Comparison of ENCODE assay signal across 8 mouse cellular contexts in the genomic region with DNA sequence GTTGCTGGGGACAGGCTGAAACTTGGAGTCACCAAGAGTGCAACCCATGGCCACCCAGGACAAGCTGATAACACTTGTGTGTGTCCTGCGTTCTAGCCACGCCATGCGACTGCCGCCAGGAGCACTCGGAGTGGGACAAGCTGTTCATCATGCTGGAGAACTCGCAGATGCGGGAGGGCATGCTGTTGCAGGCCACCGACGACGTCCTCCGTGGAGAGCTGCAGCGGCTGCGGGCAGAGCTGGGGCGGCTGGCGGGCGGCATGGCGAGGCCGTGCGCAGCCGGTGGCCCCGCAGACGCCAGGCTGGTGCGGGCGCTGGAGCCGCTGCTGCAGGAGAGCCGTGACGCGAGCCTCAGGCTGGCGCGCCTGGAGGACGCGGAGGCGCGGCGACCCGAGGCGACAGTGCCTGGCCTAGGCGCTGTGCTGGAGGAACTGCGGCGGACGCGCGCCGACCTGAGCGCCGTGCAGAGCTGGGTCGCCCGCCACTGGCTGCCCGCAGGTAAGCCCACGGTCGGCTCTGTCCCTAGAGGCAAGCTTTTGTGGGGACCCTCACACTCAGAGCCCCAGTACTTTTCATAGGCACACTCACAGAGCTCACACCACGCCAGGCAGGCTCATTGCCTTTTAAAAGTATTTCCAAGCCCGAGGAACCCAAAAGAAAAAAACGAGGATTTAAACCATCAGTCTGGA. TPM values are rescaled to one million over a fixed set of nuclear protein-coding genes. Genes with fewer than 3 reads are reported as not detected.
DNase-seq lines count a peak whose midpoint lies in the region; ATAC-seq and TF ChIP-seq lines count a peak whose summit lies in the region.

No protein-coding gene starts in this region.

- no peak for TF ChIP-seq CTCF in embryonic fibroblast, embryonic 13.5 days (IDR thresholded peaks at IDR 0.05; ENCODE audit: borderline replicate concordance, insufficient read depth, low read length)

- no peaks in the 10 kb centered on the region for H3K9me3 ChIP-seq in megakaryocyte, embryonic 14.5 days

- DNase-seq in heart, postnatal 10 days = peak; percentile 57 to 58
- peak; percentile 44 to 58 for DNase-seq in layer of hippocampus, postnatal 10 days (ENCODE audit: low spot score in 2 of 2)
- peak; percentile 44 for DNase-seq in lung, postnatal 14 days
- DNase-seq in right cerebral cortex, postnatal 10 days (ENCODE audit: low spot score in 2 of 2) = peak; percentile 38 to 47
- DNase-seq in thymus, postnatal 25 days = no peak

- no peak for ATAC-seq in megakaryocyte, adult 5-6 weeks (ENCODE audit: poor library complexity, severe bottlenecking)

- peaks cover 7% of the 10 kb centered on the region; the same call in 1 of the 2 replicates for H3K4me1 ChIP-seq in megakaryocyte, embryonic 14.5 days
- H3K4me1 ChIP-seq in embryonic fibroblast, embryonic 13.5 days (ENCODE audit: control insufficient read depth, insufficient read depth, low read length) = peaks cover 10% of the 10 kb centered on the region

- TF ChIP-seq POLR2A in embryonic fibroblast, embryonic 13.5 days (IDR thresholded peaks at IDR 0.05; ENCODE audit: low read depth, low read length) = peak; percentile 31; the same call in 1 of the 2 replicates

- intact Hi-C loops in heart, postnatal 10 days (cut with DNase I) = loop anchor here (5.0 kb wide), 1 partner anchor 213 kb away; no protein-coding TSS in a partner anchor

- peak overlapping the region; percentile 87 for H3K4me3 ChIP-seq in megakaryocyte, embryonic 14.5 days (replicated peaks)
- H3K4me3 ChIP-seq in embryonic fibroblast, embryonic 13.5 days (ENCODE audit: insufficient read depth, low read length) = peak overlapping the region; percentile 43

- H3K27ac ChIP-seq in embryonic fibroblast, embryonic 13.5 days (ENCODE audit: insufficient read depth, low read length) = peak overlapping the region; percentile 27; the same call in 1 of the 2 replicates

- no peaks in the 10 kb centered on the region for H3K36me3 ChIP-seq in megakaryocyte, embryonic 14.5 days (replicated peaks; ENCODE audit: low read length)

- peaks cover 39% of the 10 kb centered on the region for H3K27me3 ChIP-seq in megakaryocyte, embryonic 14.5 days (replicated peaks)

RNA-seq across cellular contexts. Expression of a gene that starts 1.0 kb away (rescaled TPM):
- polyA plus RNA-seq in megakaryocyte, embryonic 14.5 days (2012; ENCODE audit: insufficient read depth, low replicate concordance) = not detected in 2 replicates
- total RNA-seq in megakaryocyte, adult 5-6 weeks (2015) = 0.14 TPM in 1 of 2 replicates, not detected in the other
- not detected in 2 replicates for total RNA-seq in megakaryocyte, adult 5-6 weeks (2017)
- 78.9 and 165 TPM in 2 replicates for polyA plus RNA-seq in embryonic fibroblast, embryonic 13.5 days (2011; ENCODE audit: insufficient read length, low read depth, missing spikeins)
- total RNA-seq in heart, postnatal 10 days (2021) = 1 to 10 TPM; 3.3 to 3.4 TPM
- total RNA-seq in layer of hippocampus, postnatal 10 days (2021) = 1 to 10 TPM; 8.3 to 9.8 TPM
